Mouse (Mus musculus) stomach, postnatal 0 days (tissue): Measurements from ENCODE around the gene Gm45716. TPM values are rescaled to one million over a fixed set of nuclear protein-coding genes. Genes with fewer than 3 reads are reported as not detected.

Experiments
- ATAC-seq: fragments of 200-750 bp; cut with Nextera tagmentation; 2 replicates; pipeline ENCODE4 v1.8.0; 2017; ENCODE audit not compliant: low FRiP score, low TSS enrichment
- DNase-seq: peaks from one replicate; pipeline ENCODE4 v3.0.0-alpha.2; 2016; ENCODE audit warnings: low spot score
- H3K27ac ChIP-seq: fragments of 300-500 bp; sonication (generic); replicated peaks from 2 replicates; pipeline ENCODE4 v1.5.1; 2014; ENCODE audit warnings: mild to moderate bottlenecking, control low read depth
- H3K27me3 ChIP-seq: fragments of 300-500 bp; sonication (generic); 2 replicates; pipeline ENCODE4 v1.6.1; 2014; ENCODE audit warnings: low read length; ENCODE audit not compliant: control insufficient read depth, insufficient read depth
- H3K36me3 ChIP-seq: fragments of 300-500 bp; sonication (generic); 2 replicates; pipeline ENCODE4 v1.6.1; 2014; ENCODE audit warnings: low read length, mixed read lengths; ENCODE audit not compliant: control insufficient read depth, insufficient read depth
- H3K4me1 ChIP-seq: fragments of 300-500 bp; sonication (generic); replicated peaks from 2 replicates; pipeline ENCODE4 v1.6.1; 2014; ENCODE audit warnings: antibody characterized with exemption; ENCODE audit not compliant: control insufficient read depth, insufficient read depth
- H3K4me2 ChIP-seq: fragments of 300-500 bp; sonication (generic); replicated peaks from 2 replicates; pipeline ENCODE4 v1.6.1; 2014; ENCODE audit warnings: low read depth, mild to moderate bottlenecking, control low read depth, moderate library complexity
- H3K4me3 ChIP-seq: fragments of 300-500 bp; sonication (generic); 2 replicates; pipeline ENCODE4 v1.5.1; 2014; ENCODE audit warnings: low read depth, low read length, control low read depth
- H3K9ac ChIP-seq: fragments of 300-500 bp; sonication (generic); 2 replicates; pipeline ENCODE4 v1.6.1; 2014; ENCODE audit warnings: mild to moderate bottlenecking, low read length, control low read depth, mixed read lengths
- H3K9me3 ChIP-seq: fragments of 300-500 bp; sonication (generic); 2 replicates; pipeline ENCODE4 v1.6.1; 2016; ENCODE audit warnings: low read length; ENCODE audit not compliant: control insufficient read depth
- CTCF ChIP-seq: IDR thresholded peaks from 2 replicates; pipeline ENCODE4 v1.5.1; 2016; ENCODE audit warnings: antibody characterized with exemption, low read depth, mild to moderate bottlenecking, moderate library complexity
- EP300 ChIP-seq: optimal IDR thresholded peaks from 2 replicates; pipeline ENCODE3; 2016; ENCODE audit warnings: antibody characterized with exemption
- WGBS: fragments of 180-500 bp; shearing (Covaris S2); extraction: QIAGEN DNeasy Blood & Tissue Kit; methylation state at CpG from one replicate; pipeline ENCODE4 v1.1.7; 2014; 5-methylcytosine and 5-hydroxymethylcytosine counted together
- polyA plus RNA-seq: library from polyadenylated mRNA; unstranded; fragments of >200 nt; fragmentation: Nextera tagmentation; extraction: Ambion mirVana; gene quantifications from 2 replicates; pipeline ENCODE4 v1.2.1, GENCODE M21; 2015

The Gm45716 gene
- polyA plus RNA-seq, 1 experiment from 2014 or later, result 7.0 TPM

GRCm38 (mm10) chr11:90292766-90293165, 105.3 kb downstream of the Gm45716 start:
- no peak for ATAC-seq
- no peaks in the 10 kb centered on the region for H3K27me3 ChIP-seq
- no peak overlapping the region for H3K4me3 ChIP-seq
- no peak overlapping the region for H3K4me2 ChIP-seq
- no peaks in the 10 kb centered on the region for H3K9me3 ChIP-seq
- no peaks in the 10 kb centered on the region for H3K4me1 ChIP-seq
- no peak for TF ChIP-seq EP300
- no peak for TF ChIP-seq CTCF
- no peak for DNase-seq
- H3K36me3 ChIP-seq, result no peaks in the 10 kb centered on the region
- no peak overlapping the region for H3K27ac ChIP-seq
- H3K9ac ChIP-seq, result no peak overlapping the region

- no peak overlapping the region for H3K4me2 ChIP-seq
- TF ChIP-seq CTCF, result no peak
- no peak for TF ChIP-seq EP300
- no peaks in the 10 kb centered on the region for H3K9me3 ChIP-seq
- H3K4me3 ChIP-seq, result no peak overlapping the region
- WGBS, result 88% methylated on average over 2 of the region's 2 CpGs
- H3K36me3 ChIP-seq, result no peaks in the 10 kb centered on the region
- no peak overlapping the region for H3K9ac ChIP-seq
- H3K27ac ChIP-seq, result no peak overlapping the region
- ATAC-seq (no peak), DNase-seq (no peak)
- no peaks in the 10 kb centered on the region for H3K4me1 ChIP-seq
- H3K27me3 ChIP-seq, result no peaks in the 10 kb centered on the region
Observed at GRCm38 (mm10) chr11:90294622-90295021, 107.1 kb downstream of the Gm45716 start.

Other genes with a start within 250 kb of the Gm45716 start
- gene Pctp, start 184.8 kb upstream of the Gm45716 start, polyA plus RNA-seq, result 7.6 and 8.0 TPM in 2 replicates
- gene Tmem100, start 157.3 kb upstream of the Gm45716 start, polyA plus RNA-seq, result 28.3 and 31.1 TPM in 2 replicates
- 19.1 and 21.3 TPM in 2 replicates for gene Mmd, start 61.8 kb downstream of the Gm45716 start, polyA plus RNA-seq
- 1.2 and 1.6 TPM in 2 replicates for gene Hlf, start 203.2 kb downstream of the Gm45716 start, polyA plus RNA-seq